Mouse (Mus musculus) neural tube, embryonic 14.5 days (tissue): ENCODE data around the gene Igf2bp2. TPM values are rescaled to one million over a fixed set of nuclear protein-coding genes. Genes with fewer than 3 reads are reported as not detected.

Experiments used
- ATAC-seq: fragments of 200-750 bp; cut with Nextera tagmentation; 2 replicates; pipeline ENCODE4 v1.8.0; 2017; ENCODE audit warnings: low read depth, mild to moderate bottlenecking, moderate TSS enrichment, moderate library complexity
- H3K27ac ChIP-seq: fragments of 300-500 bp; sonication (generic); 2 replicates; pipeline ENCODE4 v1.5.1; 2014; ENCODE audit warnings: low read depth, mild to moderate bottlenecking, control low read depth, low read length, moderate library complexity, mixed read lengths
- H3K27me3 ChIP-seq: fragments of 300-500 bp; sonication (generic); 2 replicates; pipeline ENCODE4 v1.6.1; 2014; ENCODE audit warnings: low read length; ENCODE audit not compliant: control insufficient read depth, insufficient read depth
- H3K36me3 ChIP-seq: fragments of 300-500 bp; sonication (generic); 2 replicates; pipeline ENCODE4 v1.6.1; 2014; ENCODE audit warnings: low read length, mixed read lengths; ENCODE audit not compliant: control insufficient read depth, insufficient read depth
- H3K4me1 ChIP-seq: fragments of 300-500 bp; sonication (generic); 2 replicates; pipeline ENCODE4 v1.6.1; 2014; ENCODE audit warnings: low read length; ENCODE audit not compliant: control insufficient read depth, insufficient read depth
- H3K4me2 ChIP-seq: fragments of 300-500 bp; sonication (generic); 2 replicates; pipeline ENCODE4 v1.6.1; 2014; ENCODE audit warnings: mild to moderate bottlenecking, low read depth, low read length, control low read depth
- H3K4me3 ChIP-seq: fragments of 300-500 bp; sonication (generic); 2 replicates; pipeline ENCODE4 v1.5.1; 2014; ENCODE audit warnings: low read depth, low read length, control low read depth, mixed read lengths
- H3K9ac ChIP-seq: fragments of 300-500 bp; sonication (generic); replicated peaks from 2 replicates; pipeline ENCODE4 v1.6.1; 2014; ENCODE audit warnings: low read depth, mild to moderate bottlenecking, control low read depth, low read length, mixed read lengths
- H3K9me3 ChIP-seq: fragments of 300-500 bp; sonication (generic); 2 replicates; pipeline ENCODE4 v1.6.1; 2016; ENCODE audit warnings: low read length; ENCODE audit not compliant: control insufficient read depth
- WGBS: fragments of 180-500 bp; shearing (Covaris S2); extraction: QIAGEN DNeasy Blood & Tissue Kit; methylation state at CpG from one replicate; pipeline ENCODE4 v1.1.7; 2014; 5-methylcytosine and 5-hydroxymethylcytosine counted together
- polyA plus RNA-seq: library from polyadenylated mRNA; unstranded; fragments of >200 nt; fragmentation: Nextera tagmentation; extraction: Ambion mirVana; gene quantifications from 2 replicates; pipeline ENCODE4 v1.2.1, GENCODE M21; 2014

Gene Igf2bp2
- polyA plus RNA-seq, 1 experiment from 2014 or later = 16.6 TPM

GRCm38 (mm10) chr16:22009596-22009995, 153.5 kb downstream of the Igf2bp2 start:
- H3K4me3 ChIP-seq = peak overlapping the region; percentile 96
- peak overlapping the region; percentile 83 for H3K9ac ChIP-seq
- ATAC-seq = peak; percentile 79
- H3K9me3 ChIP-seq = no peaks in the 10 kb centered on the region
- H3K27ac ChIP-seq = peak overlapping the region; percentile 84
- peaks cover 4% of the 10 kb centered on the region; the same call in 1 of the 2 replicates for H3K4me1 ChIP-seq
- H3K36me3 ChIP-seq = no peaks in the 10 kb centered on the region
- H3K4me2 ChIP-seq = peak overlapping the region; percentile 77
- H3K27me3 ChIP-seq = peaks cover 3% of the 10 kb centered on the region; the same call in 1 of the 2 replicates
- WGBS = under 1% methylated on average over 45 of the region's 51 CpGs

DNA sequence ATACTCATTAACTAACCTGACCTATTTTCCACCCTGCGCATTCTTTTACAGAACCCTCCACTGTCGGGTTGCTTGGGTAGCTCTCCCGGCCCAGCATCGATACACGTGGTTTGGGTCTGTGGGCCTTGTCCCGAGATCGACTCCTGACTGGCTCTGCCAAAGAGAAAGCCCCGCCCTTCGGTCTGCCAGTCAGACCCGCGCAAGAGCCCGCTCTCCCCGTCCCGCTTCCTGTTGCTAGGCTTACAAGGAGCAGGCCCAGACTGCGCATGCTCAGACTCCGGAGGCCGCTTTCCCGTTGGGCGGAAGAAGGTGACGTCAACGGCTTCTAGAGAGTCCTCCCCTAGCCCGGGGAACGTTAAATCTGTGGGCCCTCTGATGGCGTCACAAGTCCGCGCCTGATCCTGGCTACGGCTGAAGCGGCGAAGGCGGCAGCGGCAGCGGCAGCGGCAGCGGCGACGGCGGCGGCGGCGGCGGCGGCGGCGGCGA, 154.0 kb downstream of the Igf2bp2 start, which contains the start of gene Senp2:
Gene Senp2 (plus strand): TSS at position 386 of the 486 bp plus-strand sequence.
- peak; percentile 99 for ATAC-seq
- peaks cover 4% of the 10 kb centered on the region; the same call in 1 of the 2 replicates for H3K4me1 ChIP-seq
- H3K27me3 ChIP-seq = peaks cover 3% of the 10 kb centered on the region; the same call in 1 of the 2 replicates
- H3K4me2 ChIP-seq = peak within 1 kb of the TSS; percentile 77
- no peaks in the 10 kb centered on the region for H3K9me3 ChIP-seq
- peak within 1 kb of the TSS; percentile 83 for H3K9ac ChIP-seq
- no peaks in the 10 kb centered on the region for H3K36me3 ChIP-seq
- peak within 1 kb of the TSS; percentile 96 for H3K4me3 ChIP-seq
- WGBS = under 1% methylated on average over 39 of the region's 45 CpGs
- peak within 1 kb of the TSS; percentile 84 for H3K27ac ChIP-seq

Other genes with a start within 250 kb of the Igf2bp2 start
- 50.6 and 51.5 TPM in 2 replicates for gene Tmem41a, start 215.7 kb downstream of the Igf2bp2 start, polyA plus RNA-seq
- 0.13 and 0.42 TPM in 2 replicates for gene Liph, start 167.6 kb downstream of the Igf2bp2 start, polyA plus RNA-seq
- 58.6 and 60.7 TPM in 2 replicates for gene Senp2, start 153.8 kb downstream of the Igf2bp2 start, polyA plus RNA-seq
- 250 and 265 TPM in 2 replicates for gene Tra2b, start 102.7 kb upstream of the Igf2bp2 start, polyA plus RNA-seq